Mouse (Mus musculus) spleen, adult 10 weeks (tissue): ENCODE measurements around the gene Tspan9. TPM values are rescaled to one million over a fixed set of nuclear protein-coding genes. Genes with fewer than 3 reads are reported as not detected.

ENCODE experiments used
- polyA plus RNA-seq: library from polyadenylated mRNA; stranded (reverse); fragments of 350-450 nt; fragmentation: Illumina TruSeq; extraction: RNeasy Lipid Tissue Mini Kit (QIAGEN cat#74804); gene quantifications from one replicate; pipeline ENCODE4 v1.2.3, GENCODE M21; 2015; ENCODE audit warnings: low replicate concordance; ENCODE audit not compliant: insufficient read depth

Tspan9 gene
- polyA plus RNA-seq, result 15.3 TPM

DNA sequence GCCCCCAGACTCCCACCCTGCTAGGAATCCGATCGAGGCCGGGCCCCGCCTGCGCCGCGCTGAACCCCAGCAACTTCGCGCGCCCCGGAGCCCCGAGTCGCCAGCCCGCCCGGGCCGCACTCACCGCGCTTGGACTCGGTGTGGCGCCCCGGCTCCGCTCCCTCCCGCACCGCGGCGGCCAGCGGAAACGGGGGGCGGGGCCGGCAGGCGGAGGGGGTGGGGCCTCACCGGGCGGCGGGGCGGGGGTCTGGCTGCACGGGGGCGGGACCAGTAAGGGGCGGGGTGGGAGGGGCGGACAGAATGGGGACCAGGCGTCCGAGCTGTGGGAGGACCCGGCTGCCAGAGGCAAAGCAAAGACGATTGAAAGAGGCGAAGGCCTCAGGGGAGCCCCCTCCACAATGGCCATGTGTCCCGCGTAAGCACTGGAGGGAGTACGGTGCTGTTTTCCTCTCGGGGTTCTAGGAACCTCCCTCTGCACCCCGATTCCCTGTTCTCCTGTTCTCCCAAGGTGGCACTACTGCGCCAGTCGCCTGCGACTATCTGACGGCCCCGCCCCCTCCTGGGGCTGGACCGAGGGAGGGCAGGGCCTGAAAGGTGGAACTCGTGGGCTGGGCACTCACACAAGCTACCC lies at the start of gene Tspan9:
Gene Tspan9 (minus strand): TSS at position 205 of the 631 bp plus-strand sequence.

Other genes starting within 250 kb of the Tspan9 start
- gene Tead4, start 157.2 kb upstream of the Tspan9 start, polyA plus RNA-seq, result 0.81 TPM
- 9.6 TPM for gene Tulp3, start 212.3 kb upstream of the Tspan9 start, polyA plus RNA-seq
- 51.3 TPM for gene Rhno1, start 219.3 kb upstream of the Tspan9 start, polyA plus RNA-seq
- 15.4 TPM for gene Foxm1, start 219.4 kb upstream of the Tspan9 start, polyA plus RNA-seq
- gene Tex52, start 231.9 kb upstream of the Tspan9 start, polyA plus RNA-seq, result 0.29 TPM
- not detected for gene Gm44596, start 231.9 kb upstream of the Tspan9 start, polyA plus RNA-seq